Mouse (Mus musculus) myocyte (in vitro differentiated cells): Measurements from ENCODE around the gene Il7r. TPM values are rescaled to one million over a fixed set of nuclear protein-coding genes. Genes with fewer than 3 reads are reported as not detected.
"Not testable (repeated sequence)": the region's sequence is repeated elsewhere in the genome, so short reads cannot be mapped to it uniquely, and the experiment has no call there.

ENCODE experiments used
- H3K27me3 ChIP-seq: one replicate; pipeline ENCODE4 v1.6.1; 2011; ENCODE audit not compliant: control insufficient read depth, insufficient read depth, insufficient read length
- H3K36me3 ChIP-seq: one replicate; pipeline ENCODE4 v1.6.1; 2011; ENCODE audit not compliant: control insufficient read depth, insufficient read depth
- H3K4me2 ChIP-seq: one replicate; pipeline ENCODE4 v1.6.1; 2011; ENCODE audit warnings: low read depth, control low read depth
- H3K4me3 ChIP-seq: one replicate; pipeline ENCODE4 v1.5.1; 2011; ENCODE audit warnings: mild to moderate bottlenecking, control low read depth, moderate library complexity
- H3K79me2 ChIP-seq: one replicate; pipeline ENCODE4 v1.6.1; 2011; ENCODE audit not compliant: control insufficient read depth, insufficient read depth
- H3ac ChIP-seq: one replicate; pipeline ENCODE4 v1.6.1; 2011; ENCODE audit not compliant: control insufficient read depth, insufficient read length
- CEBPB ChIP-seq: IDR thresholded peaks from 2 replicates; pipeline ENCODE4 v1.6.1; 2011; ENCODE audit warnings: mild to moderate bottlenecking, moderate library complexity; ENCODE audit not compliant: poor library complexity, insufficient read depth, severe bottlenecking
- E2F4 ChIP-seq: IDR thresholded peaks from one replicate; pipeline ENCODE4 v1.6.1; 2011; ENCODE audit warnings: mild to moderate bottlenecking, control low read depth, moderate library complexity; ENCODE audit not compliant: insufficient read depth
- MAX ChIP-seq: IDR thresholded peaks from one replicate; pipeline ENCODE4 v1.6.1; 2011; ENCODE audit warnings: low read depth, mild to moderate bottlenecking, control low read depth
- MYOD1 ChIP-seq, 3 experiments: IDR thresholded peaks; one replicate each; pipeline ENCODE4 v1.6.1; 2011; ENCODE audit warnings: control low read depth in 2 of 3, low read depth in 2 of 3, mild to moderate bottlenecking in 2 of 3, moderate library complexity in 1 of 3; ENCODE audit not compliant: insufficient read length in 2 of 3, control insufficient read depth in 1 of 3
- MYOG ChIP-seq, 3 experiments: IDR thresholded peaks; one replicate each; pipeline ENCODE4 v1.6.1; 2011; ENCODE audit warnings: control low read depth in 2 of 3, low read depth in 2 of 3, mild to moderate bottlenecking in 2 of 3; ENCODE audit not compliant: insufficient read length in 2 of 3, control insufficient read depth in 1 of 3, insufficient read depth in 1 of 3
- POLR2A ChIP-seq: IDR thresholded peaks from one replicate; pipeline ENCODE4 v1.6.1; 2011; ENCODE audit warnings: low read depth, mild to moderate bottlenecking, control low read depth, moderate library complexity; ENCODE audit not compliant: insufficient read length
- POLR2AphosphoS2 ChIP-seq: IDR thresholded peaks from one replicate; pipeline ENCODE4 v1.6.1; 2011; ENCODE audit warnings: low read depth, control low read depth; ENCODE audit not compliant: insufficient read length
- REST ChIP-seq: IDR thresholded peaks from one replicate; pipeline ENCODE4 v1.6.1; 2011; ENCODE audit warnings: mild to moderate bottlenecking, control low read depth, moderate library complexity; ENCODE audit not compliant: insufficient read depth, insufficient read length
- SRF ChIP-seq: IDR thresholded peaks from one replicate; pipeline ENCODE4 v1.6.1; 2011; ENCODE audit warnings: low read depth; ENCODE audit not compliant: control insufficient read depth, insufficient read length
- TCF12 ChIP-seq: IDR thresholded peaks from one replicate; pipeline ENCODE4 v1.6.1; 2011; ENCODE audit warnings: mild to moderate bottlenecking, control low read depth; ENCODE audit not compliant: poor library complexity, insufficient read depth, severe bottlenecking
- TCF3 ChIP-seq: IDR thresholded peaks from one replicate; pipeline ENCODE4 v1.6.1; 2011; ENCODE audit warnings: low read depth, control low read depth; ENCODE audit not compliant: insufficient read length
- USF1 ChIP-seq: IDR thresholded peaks from one replicate; pipeline ENCODE4 v1.6.1; 2011; ENCODE audit warnings: low read depth, mild to moderate bottlenecking, control low read depth, moderate library complexity
- polyA plus RNA-seq: library from polyadenylated mRNA; unstranded; fragments of >200 nt; fragmentation: generic; extraction: Trizol; gene quantifications from one replicate; pipeline ENCODE4 v1.2.1, GENCODE M21; 2012; ENCODE audit warnings: missing spikeins

The Il7r gene
- polyA plus RNA-seq, 1 experiment: not detected

GRCm38 (mm10) chr15:9567316-9567715, 37.3 kb upstream of the Il7r start:
- no peak for TF ChIP-seq SRF
- no peak for TF ChIP-seq TCF3
- TF ChIP-seq MYOD1 (IDR thresholded peaks at IDR 0.05; ENCODE audit: control insufficient read depth in 1 of 3, insufficient read length in 2 of 3, low read depth in 2 of 3): no peak
- TF ChIP-seq TCF12: no peak
- no peak for TF ChIP-seq POLR2AphosphoS2
- no peak for TF ChIP-seq MAX
- H3K79me2 ChIP-seq: no peaks in the 10 kb centered on the region
- H3K4me2 ChIP-seq: no peak overlapping the region
- no peak overlapping the region for H3K4me3 ChIP-seq
- H3K36me3 ChIP-seq: no peaks in the 10 kb centered on the region
- no peak overlapping the region for H3ac ChIP-seq
- H3K27me3 ChIP-seq: no peaks in the 10 kb centered on the region

GRCm38 (mm10) chr15:9565396-9565795, 35.4 kb upstream of the Il7r start:
- Histone ChIP-seq H3K27me3 (no peaks in the 10 kb centered on the region), H3K79me2 (no peaks in the 10 kb centered on the region), H3ac (no peak overlapping the region), H3K4me2 (no peak overlapping the region), H3K36me3 (no peaks in the 10 kb centered on the region), H3K4me3 (no peak overlapping the region)
- TF ChIP-seq SRF (no peak), POLR2AphosphoS2 (no peak), TCF12 (no peak), E2F4 (no peak), USF1 (no peak), POLR2A (no peak), MAX (no peak)

- H3ac ChIP-seq: no peak overlapping the region
- no peaks in the 10 kb centered on the region for H3K36me3 ChIP-seq
- no peak overlapping the region for H3K4me2 ChIP-seq
- no peak overlapping the region for H3K4me3 ChIP-seq
- H3K79me2 ChIP-seq: no peaks in the 10 kb centered on the region
- TF ChIP-seq SRF (no peak), CEBPB (no peak), TCF12 (no peak)
- H3K27me3 ChIP-seq: no peaks in the 10 kb centered on the region
Measured at GRCm38 (mm10) chr15:9564156-9564555, 34.2 kb upstream of the Il7r start.

GRCm38 (mm10) chr15:9557264-9557663, 27.3 kb upstream of the Il7r start:
- H3K4me2 ChIP-seq: not testable (repeated sequence)

DNA sequence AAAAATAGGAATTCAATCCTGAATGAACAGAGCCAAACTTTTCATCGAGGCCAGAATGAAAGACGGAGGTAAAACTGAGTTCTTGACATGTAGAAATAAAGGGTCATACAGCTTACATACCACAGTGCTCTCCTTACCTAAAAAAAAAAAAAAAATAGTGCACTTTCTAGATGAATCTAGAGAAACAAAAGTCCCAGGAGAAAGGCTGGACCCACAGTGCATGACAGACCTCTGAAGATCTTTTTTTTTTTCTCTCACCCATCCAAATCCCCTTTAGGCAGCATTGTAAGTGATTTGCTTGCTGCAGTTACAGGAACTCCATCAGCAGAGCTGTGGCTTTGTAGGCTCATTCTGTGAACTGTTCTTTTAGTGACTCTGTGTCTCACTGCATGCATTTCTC, 19.0 kb upstream of the Il7r start:
- no peaks in the 10 kb centered on the region for H3K36me3 ChIP-seq
- TF ChIP-seq TCF12 (no peak), USF1 (no peak), MAX (no peak), SRF (no peak), POLR2AphosphoS2 (no peak), TCF3 (no peak), REST (no peak), MYOG (IDR thresholded peaks at IDR 0.05; ENCODE audit: control insufficient read depth in 1 of 3, insufficient read depth in 1 of 3, insufficient read length in 2 of 3, low read depth in 2 of 3) (no peak), MYOD1 (IDR thresholded peaks at IDR 0.05; ENCODE audit: control insufficient read depth in 1 of 3, insufficient read length in 2 of 3, low read depth in 2 of 3) (no peak), E2F4 (no peak)
- no peaks in the 10 kb centered on the region for H3K79me2 ChIP-seq
- no peak overlapping the region for H3K4me2 ChIP-seq
- no peak overlapping the region for H3K4me3 ChIP-seq
- H3ac ChIP-seq: no peak overlapping the region
- no peaks in the 10 kb centered on the region for H3K27me3 ChIP-seq

More at GRCm38 (mm10) chr15:9557264-9557663, 27.3 kb upstream of the Il7r start:
- H3K4me3 ChIP-seq, H3K79me2 ChIP-seq, H3ac ChIP-seq, H3K36me3 ChIP-seq, H3K27me3 ChIP-seq: not testable (repeated sequence)

DNA sequence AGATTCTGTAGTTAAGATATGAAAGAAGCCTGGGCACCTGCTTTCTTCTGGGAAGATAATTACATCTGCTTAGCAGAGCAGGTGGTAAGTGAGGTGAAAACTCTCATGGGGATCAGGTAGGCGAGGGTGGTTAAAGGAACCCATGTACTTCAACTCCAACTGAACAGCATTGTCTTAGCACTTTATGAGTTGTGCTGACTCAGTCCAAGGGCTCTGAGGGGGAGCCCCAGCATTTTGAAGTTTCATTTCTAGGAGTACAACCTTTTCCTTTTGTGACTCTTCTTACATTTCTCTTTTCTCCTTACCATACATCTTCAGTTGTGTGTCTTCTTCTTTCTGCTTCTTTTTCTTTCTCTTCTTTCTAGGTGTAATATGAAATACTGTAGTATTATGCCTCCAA, 5.2 kb upstream of the Il7r start:
- TF ChIP-seq SRF (no peak), USF1 (no peak), TCF3 (no peak), MAX (no peak), MYOG (IDR thresholded peaks at IDR 0.05; ENCODE audit: control insufficient read depth in 1 of 3, insufficient read depth in 1 of 3, insufficient read length in 2 of 3, low read depth in 2 of 3) (no peak), CEBPB (no peak), TCF12 (no peak), MYOD1 (IDR thresholded peaks at IDR 0.05; ENCODE audit: control insufficient read depth in 1 of 3, insufficient read length in 2 of 3, low read depth in 2 of 3) (no peak), E2F4 (no peak), POLR2A (no peak), REST (no peak), POLR2AphosphoS2 (no peak)

More for the DNA sequence above, 5.2 kb upstream of the Il7r start:
- H3K27me3 ChIP-seq: no peaks in the 10 kb centered on the region
- H3K79me2 ChIP-seq: no peaks in the 10 kb centered on the region
- H3K36me3 ChIP-seq: no peaks in the 10 kb centered on the region
- H3K4me3 ChIP-seq: no peak overlapping the region
- H3K4me2 ChIP-seq: no peak overlapping the region
- H3ac ChIP-seq: no peak overlapping the region
